Mouse (Mus musculus) kidney, adult 9 months (tissue): ENCODE data around the gene Plekhg1.

Experiments used
- DNase-seq: peaks from one replicate; pipeline ENCODE4 v3.0.0; 2022

Gene Plekhg1

DNA sequence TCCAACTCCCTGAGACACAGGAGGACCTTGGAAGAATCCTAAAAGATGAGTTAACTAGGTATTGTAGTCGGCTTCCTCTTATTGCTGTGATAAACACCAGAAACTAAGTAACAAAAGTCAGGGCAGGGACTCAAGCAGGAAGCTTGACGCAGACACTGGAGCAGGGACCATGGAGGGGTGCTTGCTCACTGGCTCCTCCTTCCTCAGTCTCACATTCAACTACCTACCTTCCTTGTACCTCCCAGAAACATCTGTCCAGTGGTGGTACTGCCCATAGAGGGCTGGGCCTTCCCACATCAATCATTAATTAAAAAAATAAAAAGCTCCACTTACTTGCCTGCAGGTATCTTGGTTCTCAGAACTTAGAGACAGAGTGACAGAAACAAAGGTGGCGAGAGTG, 152.2 kb downstream of the Plekhg1 start:
- DNase-seq: no peak

DNA sequence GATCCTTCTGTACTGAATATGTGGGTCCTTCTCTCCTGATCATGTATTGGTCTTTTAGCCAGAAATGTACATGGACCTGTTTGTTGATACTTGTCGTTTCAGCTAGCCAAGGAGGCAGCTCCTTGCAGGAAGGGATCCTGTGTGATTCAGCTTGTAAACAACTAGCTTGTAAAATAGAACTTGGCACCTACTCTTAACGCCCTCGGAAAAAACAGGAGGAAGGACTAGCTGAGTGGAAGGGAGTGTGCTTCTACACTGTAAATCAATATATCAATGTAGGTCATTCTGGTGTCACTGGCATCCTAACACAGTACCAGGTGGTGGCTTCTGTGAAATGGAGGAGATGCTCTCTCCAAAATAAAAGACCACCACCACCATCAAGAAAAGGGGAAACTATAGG, 157.9 kb downstream of the Plekhg1 start:
- DNase-seq: peak; percentile 42

DNA sequence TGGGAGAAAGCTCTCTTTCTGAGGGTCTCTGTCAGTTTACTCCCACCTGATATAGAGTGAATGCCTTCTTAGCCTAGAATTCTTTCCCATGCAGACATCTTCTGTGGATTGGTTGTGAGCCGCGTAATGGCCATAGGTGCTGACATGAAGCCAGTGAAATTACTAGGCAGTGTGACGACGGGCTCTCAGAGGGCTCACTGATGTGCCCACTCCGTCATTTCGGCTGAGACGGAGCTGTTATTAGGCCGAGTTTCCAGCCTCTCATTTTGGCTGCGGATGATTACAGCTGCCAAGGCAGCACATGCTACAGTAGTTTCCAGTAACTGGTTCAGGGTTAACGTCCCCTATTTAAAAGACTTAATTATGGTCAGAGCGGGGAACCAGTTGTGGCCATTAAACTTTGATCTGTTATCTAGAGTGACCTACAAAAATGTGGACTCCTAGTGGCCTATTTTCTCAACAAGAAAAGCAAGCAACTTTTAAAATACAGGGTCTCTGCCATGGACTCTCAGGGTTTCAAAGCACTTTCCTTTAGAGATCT, 160.3 kb downstream of the Plekhg1 start:
- DNase-seq: peak; percentile 30

DNA sequence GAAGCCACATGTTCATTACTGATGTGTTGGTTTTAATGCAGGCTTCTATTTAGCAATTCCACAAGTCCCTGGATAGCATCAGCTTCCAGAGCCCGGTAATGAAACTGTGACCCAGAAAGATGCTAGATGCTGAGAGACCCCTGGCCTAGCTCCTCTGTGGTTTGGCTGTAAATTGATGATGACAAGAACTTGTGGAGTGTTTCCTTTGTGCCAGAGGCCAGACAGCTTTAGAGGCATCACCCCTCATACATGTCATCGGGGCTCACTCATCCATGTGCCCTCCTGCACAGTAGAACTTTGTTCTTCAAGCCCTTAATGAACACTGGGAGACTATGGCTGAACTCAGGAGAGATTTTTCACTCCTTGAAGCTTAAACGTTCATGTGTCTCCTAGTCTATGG, 165.6 kb downstream of the Plekhg1 start:
- DNase-seq: no peak

DNA sequence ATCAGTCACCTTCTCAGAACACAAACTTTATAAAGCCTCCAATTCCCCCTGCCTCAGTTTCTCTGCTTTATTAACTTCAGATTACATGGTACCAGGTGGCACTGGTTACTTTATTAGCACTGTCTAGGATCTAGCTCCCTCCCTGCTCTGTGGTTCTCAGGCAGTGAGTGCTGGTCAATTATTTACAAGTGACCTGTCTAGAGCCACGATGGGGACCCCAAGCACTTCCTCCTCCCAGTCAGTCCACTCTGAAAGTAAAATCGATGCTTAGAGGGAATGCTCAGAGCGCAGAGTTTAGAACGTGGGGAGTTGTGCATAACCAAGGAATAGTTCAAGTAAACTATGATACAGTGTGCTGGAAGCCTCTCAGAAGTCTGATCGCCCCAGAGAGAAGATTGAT, 173.9 kb downstream of the Plekhg1 start:
- no peak for DNase-seq

DNA sequence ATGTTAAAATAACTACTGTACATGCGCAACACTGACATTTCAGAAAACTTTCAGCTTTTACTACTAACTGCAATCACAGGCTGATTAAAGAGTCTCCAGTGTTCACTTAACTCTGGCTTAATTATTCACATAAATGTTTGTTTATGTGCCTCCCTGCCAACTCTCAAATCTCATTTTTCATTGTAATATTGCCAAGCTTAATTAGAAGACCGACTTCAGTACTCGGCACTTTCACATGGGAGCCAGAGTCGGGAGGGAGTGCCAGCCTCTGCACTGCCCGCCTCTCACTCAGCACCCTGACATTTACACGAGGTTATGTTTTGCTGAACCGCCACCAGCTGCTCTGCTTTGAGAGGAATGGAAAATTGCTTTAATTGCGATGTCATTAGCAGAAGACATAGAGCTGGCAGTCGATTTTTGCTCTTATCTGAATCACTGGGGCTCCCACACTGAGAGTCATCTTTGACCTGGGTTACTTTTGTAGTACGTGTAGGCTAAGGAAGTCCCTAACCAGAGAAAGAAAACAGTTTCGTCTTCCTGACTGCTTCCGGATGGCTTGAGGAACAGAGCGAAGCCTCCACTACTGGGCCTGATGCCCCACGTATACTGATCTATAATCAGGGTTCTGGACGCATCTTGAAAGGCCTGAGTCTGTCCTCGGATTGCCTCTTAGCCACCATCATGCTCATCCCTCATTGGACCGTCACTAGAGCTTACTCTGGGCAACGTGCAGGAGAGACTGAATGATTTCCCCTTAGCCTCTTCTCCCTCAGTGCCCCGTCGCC, 180.4 kb downstream of the Plekhg1 start:
- DNase-seq: peak; percentile 66

DNA sequence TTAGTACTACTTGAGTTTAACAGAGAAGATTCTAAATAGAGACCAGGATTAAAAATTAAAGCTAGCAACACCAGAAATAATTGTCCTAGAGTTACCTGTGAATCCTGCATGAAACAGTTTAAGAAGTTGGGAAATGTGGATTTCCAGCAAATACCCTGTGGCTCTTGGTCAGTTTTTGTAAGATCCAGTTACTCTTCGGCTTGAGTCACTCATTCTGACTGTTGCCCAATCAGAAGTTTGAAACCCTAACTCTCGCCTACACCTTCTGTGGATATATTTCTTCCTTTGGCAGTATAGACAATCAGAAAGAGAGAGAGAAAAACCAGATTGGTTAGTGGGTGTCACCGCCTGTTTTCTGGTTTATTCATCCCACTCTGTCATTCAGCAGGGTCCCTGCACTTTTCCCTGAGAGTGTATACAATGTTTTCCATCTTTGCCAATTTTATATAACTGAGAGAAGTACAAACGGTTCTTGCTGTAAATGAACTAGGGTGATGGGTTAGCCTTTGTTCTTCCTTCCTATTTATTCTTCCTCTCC, 187.9 kb downstream of the Plekhg1 start:
- no peak for DNase-seq

DNA sequence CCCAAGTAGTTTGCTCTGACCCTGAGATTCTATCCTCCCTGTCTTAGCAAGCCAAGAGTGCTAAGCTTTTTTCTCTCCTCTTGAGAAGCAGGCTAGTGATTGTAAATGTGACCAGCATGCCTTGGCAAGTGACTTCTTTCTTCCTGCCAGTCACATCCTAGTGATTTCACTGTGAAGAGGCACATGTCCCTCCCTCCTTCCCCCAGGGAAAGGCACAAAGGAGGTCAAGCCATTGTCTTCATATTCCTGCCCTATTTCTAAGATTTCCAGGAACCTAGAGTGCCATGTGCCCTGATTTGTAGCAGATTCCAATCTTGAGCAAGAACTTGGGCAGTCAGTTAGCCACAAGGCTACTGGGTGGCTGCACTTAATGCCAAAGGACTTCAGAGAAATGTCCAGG, 191.7 kb downstream of the Plekhg1 start:
- DNase-seq: no peak

DNA sequence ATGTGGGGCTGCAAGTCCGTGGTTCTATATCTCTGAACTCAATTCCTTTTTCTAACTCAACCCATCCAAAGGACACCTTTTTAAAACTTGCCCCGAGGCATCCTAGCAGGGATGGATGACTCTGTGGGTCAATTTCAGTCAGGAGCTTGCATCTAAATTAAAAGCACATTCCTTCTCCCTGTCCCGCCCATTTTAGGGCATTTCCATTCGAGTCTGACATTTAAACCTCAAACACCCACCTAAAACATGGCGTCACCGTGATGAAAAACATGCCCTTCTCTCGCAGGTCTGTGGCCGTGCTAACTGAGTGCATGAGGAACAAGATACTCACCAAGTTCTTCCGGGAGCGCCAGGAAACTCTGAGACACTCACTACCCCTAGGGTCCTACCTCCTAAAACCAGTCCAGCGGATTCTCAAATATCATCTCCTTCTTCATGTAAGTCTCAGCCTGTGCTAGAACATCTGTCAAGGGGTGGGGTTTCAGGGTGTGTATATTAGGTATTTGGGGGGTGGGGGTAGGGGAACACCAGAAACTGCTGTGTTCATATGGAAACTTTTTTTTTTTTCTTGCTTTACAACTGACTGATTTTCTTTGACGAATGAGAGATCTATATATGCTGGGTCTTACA, 193.3 kb downstream of the Plekhg1 start:
- no peak for DNase-seq

DNA sequence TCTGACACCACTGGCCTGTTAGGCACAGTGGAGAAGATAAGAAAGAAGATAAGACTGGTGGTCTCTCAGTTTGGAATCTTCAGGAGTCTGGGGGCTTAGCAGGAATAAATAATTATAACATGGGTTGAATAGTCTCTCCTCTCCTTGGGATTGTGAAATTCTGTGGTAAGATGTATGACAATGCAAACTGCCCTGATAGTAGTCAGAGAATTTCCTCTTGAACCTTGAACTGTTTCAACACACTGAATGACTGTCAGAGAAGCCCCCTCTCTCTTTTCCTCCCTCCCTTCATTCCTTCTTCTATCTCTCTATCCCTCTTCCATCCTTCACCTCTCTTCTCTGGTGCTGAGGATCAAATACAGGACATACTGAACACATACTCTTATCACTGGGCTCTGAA, 196.7 kb downstream of the Plekhg1 start:
- DNase-seq: no peak

DNA sequence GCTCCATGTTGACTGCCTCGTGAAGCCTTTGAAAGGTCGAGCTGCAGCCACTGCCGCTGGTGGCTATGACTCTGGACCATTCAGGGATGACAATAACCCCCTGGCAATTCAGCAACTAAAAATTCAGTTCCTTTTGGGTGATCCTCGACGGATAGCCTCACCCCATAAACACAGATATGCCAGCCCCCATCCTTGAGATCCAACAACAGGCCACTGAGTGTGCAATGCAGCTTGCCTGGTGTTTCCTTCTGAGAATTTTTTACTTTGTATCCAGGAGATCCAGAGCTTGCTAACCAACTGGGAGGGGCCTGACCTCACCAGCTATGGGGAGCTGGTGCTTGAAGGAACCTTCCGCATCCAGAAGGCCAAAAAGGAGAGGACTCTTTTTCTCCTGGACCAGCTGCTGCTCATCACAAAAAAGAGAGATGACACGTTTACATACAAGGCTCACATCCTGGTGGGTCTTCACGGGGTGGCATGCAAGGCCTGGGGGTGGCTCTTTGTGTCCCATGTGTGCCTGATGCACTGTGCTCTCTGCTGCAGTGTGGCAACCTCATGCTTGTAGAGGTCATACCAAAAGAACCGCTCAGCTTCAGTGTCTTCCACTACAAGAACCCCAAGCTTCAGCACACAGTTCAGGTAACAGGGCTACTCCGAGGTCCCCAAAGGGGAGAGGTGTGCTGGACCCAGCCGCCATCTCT, 199.9 kb downstream of the Plekhg1 start:
- no peak for DNase-seq

DNA sequence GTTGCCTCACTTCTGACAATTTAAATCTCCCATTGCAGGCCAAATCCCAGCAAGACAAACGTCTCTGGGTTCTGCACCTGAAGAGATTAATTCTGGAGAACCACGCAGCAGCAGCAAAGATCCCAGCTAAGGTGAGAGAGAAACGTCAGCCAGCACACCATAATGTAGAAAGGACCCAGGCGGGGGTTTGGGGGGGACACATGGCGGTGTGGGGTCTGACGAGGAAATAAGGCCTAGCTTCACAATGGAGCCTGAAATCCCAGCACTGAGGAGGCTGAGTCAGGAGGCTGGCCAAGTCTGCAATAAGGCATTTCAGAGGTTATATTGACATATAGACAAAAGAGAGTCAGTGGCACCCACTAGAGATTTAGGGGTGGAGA, 200.4 kb downstream of the Plekhg1 start:
- DNase-seq: no peak

DNA sequence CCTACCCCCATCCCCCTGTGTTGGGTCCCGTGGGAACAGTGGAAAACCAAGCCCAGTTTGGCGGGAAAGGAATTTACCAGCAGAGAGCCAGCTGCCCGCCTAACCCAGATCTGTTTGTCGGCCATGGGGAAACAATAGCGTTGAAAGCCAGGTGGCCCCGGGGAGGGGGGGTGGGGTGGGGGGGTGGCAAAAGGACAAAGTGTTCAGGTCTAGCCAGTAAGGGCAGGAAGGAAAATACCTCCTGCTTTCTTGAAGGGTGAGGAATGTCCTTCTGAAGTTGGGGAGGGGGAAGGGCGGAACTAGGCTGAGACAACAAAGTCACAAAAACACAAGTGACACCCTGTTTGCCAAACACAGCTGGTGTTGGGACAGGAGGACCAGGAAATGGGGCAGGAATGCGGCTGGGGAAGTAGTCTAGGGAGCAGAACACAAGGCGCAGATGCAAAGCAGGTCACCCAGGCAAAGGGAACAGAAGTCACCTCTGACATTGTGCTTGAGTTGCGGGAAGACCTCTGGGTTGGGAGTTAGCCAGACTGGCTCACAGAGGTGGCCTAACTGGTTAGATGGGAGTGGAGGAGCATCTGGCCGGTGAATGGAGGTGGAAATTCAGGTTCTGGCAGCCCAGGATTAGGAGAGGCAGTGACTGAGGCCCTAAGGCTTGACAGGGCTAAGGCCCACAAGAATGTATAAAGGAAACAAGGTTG, 201.0 kb downstream of the Plekhg1 start:
- peak; percentile 57 for DNase-seq

DNA sequence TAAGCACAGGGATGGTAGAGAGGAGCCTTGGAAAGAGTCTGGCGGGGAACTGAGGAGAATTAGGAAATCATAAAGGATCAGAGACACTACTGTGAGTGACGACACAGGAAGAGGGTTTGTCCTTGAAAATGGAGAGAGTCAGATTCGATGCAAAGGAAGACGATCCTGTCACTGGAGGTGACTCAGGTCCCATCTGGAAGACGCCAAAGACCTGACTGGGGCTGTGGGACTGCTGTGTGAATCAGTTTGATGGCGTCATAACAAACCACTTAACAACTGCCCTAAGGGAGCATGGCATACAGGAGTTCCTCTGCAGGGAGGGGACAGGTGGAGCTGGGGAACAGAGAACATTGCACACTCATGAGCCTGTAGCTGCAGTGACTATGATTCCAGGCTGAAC, 202.1 kb downstream of the Plekhg1 start:
- no peak for DNase-seq

DNA sequence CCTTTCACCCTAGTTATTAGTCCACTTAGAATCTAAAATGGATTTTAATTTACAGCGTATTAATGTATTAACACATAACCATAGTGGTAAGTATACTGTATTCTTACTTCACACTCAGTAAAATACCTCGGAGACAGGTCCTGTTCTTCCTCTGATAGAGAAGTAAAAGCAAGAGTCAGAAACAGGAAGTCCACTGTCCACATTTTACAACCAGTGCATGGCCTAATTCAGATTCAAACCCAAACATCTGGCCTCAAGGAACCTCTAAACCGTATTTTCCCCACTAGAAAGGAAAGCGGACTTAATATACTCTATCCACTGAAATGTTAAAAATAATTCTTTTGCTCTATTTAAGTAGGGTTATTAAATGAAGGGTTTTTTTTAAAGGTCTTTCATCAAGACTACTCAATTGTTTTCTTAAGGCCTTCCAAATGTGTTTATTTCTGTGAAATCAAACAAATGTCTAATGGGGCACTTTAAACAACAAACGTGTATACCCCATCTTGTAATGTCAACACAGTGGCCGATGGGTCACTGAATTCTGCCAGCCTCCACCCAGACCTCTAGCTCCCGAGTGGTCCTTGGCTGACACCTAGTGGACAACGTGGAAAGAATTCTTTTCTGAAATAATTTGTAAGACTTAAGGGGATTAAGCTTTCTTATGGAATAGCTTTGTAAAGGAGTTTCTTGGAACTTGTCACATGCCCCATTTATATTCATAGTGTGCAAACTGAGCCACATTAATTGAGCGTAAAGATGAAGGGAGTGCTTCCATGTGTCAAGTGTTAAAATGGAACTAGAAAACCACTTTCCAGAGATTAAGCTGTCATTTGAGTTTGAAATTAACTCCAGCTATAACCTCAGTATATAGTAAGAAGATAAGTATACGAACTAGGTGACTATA, 203.6 kb downstream of the Plekhg1 start:
- peak; percentile 69 for DNase-seq

DNA sequence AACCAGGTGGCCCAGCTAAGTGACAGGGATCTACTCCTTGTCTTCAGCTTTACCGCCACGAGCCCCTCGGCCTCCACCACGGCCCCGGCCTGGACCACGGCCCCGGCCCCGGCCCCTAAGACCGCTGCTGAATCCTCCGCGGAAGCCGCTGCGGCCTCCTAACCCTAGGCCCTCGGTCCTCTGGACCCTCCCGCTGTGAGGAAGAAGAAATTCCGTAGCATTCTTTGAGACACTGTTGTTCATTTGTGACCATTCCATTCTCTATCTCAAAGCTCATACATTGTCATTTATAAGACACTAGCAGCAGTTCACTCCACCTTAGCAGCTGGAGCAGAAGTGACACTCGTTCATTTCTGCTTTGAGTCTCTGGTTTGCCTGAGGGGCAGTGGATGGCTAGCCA, 206.7 kb downstream of the Plekhg1 start:
- DNase-seq: no peak

DNA sequence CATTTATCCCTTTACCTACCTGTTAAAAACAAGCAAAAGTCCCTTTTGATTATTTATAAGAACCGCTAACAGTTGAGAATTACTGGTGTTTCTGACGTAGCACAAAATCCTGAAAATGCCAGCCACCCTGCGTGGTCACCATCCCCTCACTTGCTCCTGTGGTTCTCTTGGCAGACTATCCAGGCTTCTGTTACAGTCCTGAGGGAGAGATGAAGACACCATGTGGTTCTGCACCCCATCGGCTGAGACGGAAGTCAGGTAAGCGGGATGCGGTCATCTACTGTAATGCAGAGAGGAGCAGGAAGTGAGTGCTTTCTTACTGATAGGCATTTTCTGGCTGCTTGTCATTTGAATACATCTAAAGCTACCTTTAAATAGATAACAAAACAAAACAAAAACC, 207.2 kb downstream of the Plekhg1 start:
- DNase-seq: no peak

DNA sequence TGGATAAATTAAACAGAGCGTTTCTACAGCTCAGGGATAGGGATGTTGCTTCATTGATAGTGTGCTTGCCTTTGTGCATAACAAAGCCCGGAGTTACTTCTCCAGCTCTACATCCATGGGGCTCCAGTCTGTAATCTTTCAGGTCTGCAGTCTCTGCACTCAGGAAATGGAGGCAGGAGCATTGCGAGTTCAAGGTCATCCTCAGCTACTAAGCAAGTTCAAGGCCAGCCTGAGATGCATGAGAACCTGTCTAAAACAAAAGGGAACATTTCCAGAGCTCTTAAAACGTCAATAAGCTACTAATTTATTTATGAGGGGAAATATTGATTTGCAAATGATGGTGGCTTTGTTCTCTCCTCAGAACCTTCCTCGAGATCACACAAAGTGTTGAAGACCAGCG, 209.1 kb downstream of the Plekhg1 start:
- no peak for DNase-seq

DNA sequence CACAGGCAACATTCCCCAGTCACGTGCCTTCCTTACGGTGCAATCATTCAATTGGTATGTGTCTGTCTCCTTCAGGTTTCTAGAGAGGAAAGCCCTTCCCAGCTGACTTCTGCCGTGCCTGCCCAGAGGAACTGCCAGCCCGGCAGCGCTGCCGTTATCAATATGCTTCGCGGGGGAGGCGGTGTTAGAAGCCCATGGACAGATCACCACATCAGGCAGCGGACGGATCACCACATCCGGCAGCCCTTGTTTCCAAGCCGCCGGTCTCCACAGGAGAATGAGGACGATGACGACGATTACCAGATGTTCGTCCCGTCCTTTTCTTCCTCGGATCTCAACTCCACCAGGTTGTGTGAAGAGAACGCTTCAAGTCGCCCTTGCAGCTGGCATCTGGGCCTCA, 216.3 kb downstream of the Plekhg1 start:
- no peak for DNase-seq

DNA sequence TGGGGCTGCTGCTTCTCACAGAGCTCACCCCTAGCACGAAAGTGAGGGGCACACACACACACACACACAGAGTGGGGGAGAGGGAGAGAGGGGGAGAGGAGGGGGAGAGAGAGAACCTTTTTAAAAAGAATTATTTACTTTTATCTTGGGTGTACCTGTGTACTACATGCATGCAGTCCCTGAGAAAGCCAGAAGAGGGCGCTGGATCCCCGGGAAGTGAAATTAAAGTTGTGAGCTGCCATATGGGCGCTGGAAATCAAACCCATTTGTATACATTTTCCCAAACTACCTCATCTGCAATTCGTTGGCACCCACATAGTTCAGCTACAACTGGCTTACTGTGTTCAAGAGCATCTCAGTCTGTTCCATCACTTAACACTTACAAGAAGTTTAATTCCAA, 218.4 kb downstream of the Plekhg1 start:
- DNase-seq: no peak

DNA sequence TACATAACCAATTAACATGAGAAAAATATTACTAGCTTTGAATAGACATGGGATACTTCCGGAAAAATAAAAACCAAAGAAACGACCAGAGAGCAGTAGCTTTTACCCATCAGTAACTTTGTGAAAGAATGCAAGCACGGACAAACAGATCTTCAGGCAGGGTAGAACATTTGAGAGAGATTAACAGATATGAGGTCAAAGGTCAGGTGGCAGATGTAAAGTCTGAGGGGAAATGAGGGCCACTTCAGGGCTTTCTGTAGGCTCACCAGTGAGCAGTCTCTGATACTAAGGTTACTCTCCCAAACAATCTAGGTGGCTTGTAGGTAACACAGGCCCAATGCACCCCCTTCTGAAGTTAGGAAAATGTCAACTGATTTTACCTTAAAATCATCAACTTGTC, 228.9 kb downstream of the Plekhg1 start:
- DNase-seq: peak; percentile 19

DNA sequence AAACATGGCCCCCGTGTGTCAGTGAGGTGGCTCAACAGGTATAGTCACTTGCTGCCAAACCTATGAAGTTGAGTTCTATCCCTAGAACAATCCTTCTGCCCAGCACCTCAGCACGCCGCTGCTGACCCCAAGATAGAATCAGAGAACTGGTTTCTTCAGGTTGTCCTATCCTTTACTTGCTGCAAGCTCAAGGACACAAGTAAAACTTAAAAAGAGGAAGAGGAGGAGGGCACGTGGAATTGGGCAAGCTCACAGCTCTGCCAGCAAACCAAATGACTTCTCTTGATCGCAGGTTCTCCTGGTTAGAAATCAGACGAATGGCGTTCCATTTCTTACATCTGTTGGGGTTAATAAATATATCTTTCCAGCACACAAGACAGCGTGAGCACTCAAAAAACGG, 232.1 kb downstream of the Plekhg1 start:
- no peak for DNase-seq
